In the genomic region with DNA sequence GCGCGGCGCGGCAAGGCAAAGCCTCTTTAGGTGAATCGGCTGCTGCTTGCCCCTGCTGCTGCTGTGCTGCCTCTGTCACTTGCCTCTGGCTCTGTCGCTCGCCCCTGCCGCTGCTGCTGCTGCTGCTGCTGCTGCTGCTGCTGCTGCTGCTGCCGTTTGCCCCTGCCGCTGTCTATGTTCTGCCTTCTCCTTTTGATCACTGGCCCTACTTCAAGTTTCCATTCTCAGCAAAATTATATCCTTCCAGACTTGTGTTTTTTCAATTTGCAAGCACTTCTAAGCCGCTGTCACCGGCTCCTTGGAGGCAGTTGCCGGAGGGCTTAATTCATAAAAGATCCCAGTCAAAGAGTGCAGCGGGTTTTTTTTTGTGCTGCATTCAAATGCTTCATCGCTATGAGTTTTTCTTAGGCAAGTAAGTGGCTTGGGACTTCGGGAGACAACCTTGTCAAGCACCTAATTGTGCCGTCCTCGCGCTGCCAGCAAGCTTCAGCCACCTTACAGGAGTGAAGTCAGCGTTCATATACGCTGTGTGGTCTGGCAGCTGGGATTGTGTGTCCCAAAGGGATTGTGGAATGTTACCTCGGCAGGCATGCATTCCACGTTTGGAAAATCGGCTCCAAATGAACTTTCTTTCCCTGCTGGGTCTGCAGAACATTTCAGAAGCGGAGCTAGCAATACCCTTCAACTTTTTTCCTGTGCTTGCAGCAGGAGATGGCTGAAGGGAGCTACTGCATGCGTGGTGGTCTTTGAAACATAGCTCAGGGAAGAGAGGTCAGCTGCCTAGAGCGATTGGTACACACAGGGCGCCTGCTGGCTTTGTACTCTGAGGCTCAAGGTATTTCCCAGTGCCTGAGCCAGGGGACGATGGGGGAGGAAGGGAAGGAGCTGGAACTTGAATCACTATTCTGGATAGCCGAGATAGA, we compare ENCODE assay signal across 8 mouse cellular contexts. TPM values are rescaled to one million over a fixed set of nuclear protein-coding genes. Genes with fewer than 3 reads are reported as not detected.
A peak's percentile ranks its signal among the peaks of the same experiment; 100 is the strongest.
DNase-seq lines count a peak whose midpoint lies in the region; ATAC-seq and TF ChIP-seq lines count a peak whose summit lies in the region.

No protein-coding gene starts in this region.

- H3K9me3 ChIP-seq in forebrain, embryonic 16.5 days (ENCODE audit: control insufficient read depth, low read length), result no peaks in the 10 kb centered on the region
- no peaks in the 10 kb centered on the region for H3K9me3 ChIP-seq in hindbrain, embryonic 12.5 days (replicated peaks)

- peak overlapping the region; percentile 49 for H3K9ac ChIP-seq in forebrain, embryonic 16.5 days (replicated peaks; ENCODE audit: low read depth, low read length)
- H3K9ac ChIP-seq in hindbrain, embryonic 12.5 days, result peak overlapping the region; percentile 50

- ATAC-seq in forebrain, embryonic 16.5 days, result peak; percentile 61
- ATAC-seq in hindbrain, embryonic 12.5 days (ENCODE audit: low FRiP score), result peak; percentile 49; the same call in 1 of the 2 replicates

- H3K4me2 ChIP-seq in forebrain, embryonic 16.5 days (ENCODE audit: low read length), result peak overlapping the region; percentile 74
- peak overlapping the region; percentile 81 for H3K4me2 ChIP-seq in hindbrain, embryonic 12.5 days (replicated peaks)

- H3K79me2 ChIP-seq in C2C12 (ENCODE audit: control insufficient read depth, insufficient read depth), result no peaks in the 10 kb centered on the region

- TF ChIP-seq CTCF in C2C12 (IDR thresholded peaks at IDR 0.05; ENCODE audit: control insufficient read depth, insufficient read depth, insufficient read length), result no peak

- H3ac ChIP-seq in C2C12 (ENCODE audit: control insufficient read depth, insufficient read length, low read depth), result peak overlapping the region; percentile 48

- H3K79me3 ChIP-seq in C2C12 (ENCODE audit: low read depth), result no peaks in the 10 kb centered on the region

- H3K4me1 ChIP-seq in forebrain, embryonic 16.5 days (replicated peaks; ENCODE audit: control insufficient read depth, insufficient read depth, low read length), result peaks cover 21% of the 10 kb centered on the region
- peaks cover 23% of the 10 kb centered on the region for H3K4me1 ChIP-seq in hindbrain, embryonic 12.5 days

- H3K27me3 ChIP-seq in C2C12 (ENCODE audit: control insufficient read depth, insufficient read depth, insufficient read length), result no peaks in the 10 kb centered on the region
- H3K27me3 ChIP-seq in forebrain, embryonic 16.5 days (replicated peaks; ENCODE audit: control insufficient read depth, insufficient read depth, low read length), result peaks cover 11% of the 10 kb centered on the region; the same call in 1 of the 2 replicates
- 0 out of 2 replicates have a peak, but pooled peaks cover 5% of the 10 kb centered on the region for H3K27me3 ChIP-seq in hindbrain, embryonic 12.5 days

- WGBS in forebrain, embryonic 16.5 days, result 1% methylated on average over 30 of the region's 30 CpGs
- WGBS in hindbrain, embryonic 12.5 days, result 3% methylated on average over 29 of the region's 30 CpGs

- H3K4me3 ChIP-seq in C2C12 (ENCODE audit: insufficient read depth, poor library complexity, severe bottlenecking), result peak overlapping the region; percentile 2
- H3K4me3 ChIP-seq in forebrain, embryonic 16.5 days (replicated peaks; ENCODE audit: low read length), result peak overlapping the region; percentile 44
- peak overlapping the region; percentile 40 for H3K4me3 ChIP-seq in hindbrain, embryonic 12.5 days

- DNase-seq in adrenal gland, adult 2 months, result peak; percentile 62
- DNase-seq in liver, result peak; percentile 25
- peak; percentile 76 for DNase-seq in neural tube, embryonic 10.5 days (ENCODE audit: extremely low spot score, low spot score)
- DNase-seq in left cerebral cortex, adult 11 months (ENCODE audit: low spot score), result no peak
- no peak for DNase-seq in urinary bladder, postnatal 25 days (ENCODE audit: low spot score)

- no peaks in the 10 kb centered on the region for H3K36me3 ChIP-seq in C2C12 (ENCODE audit: control insufficient read depth, insufficient read depth)
- H3K36me3 ChIP-seq in forebrain, embryonic 16.5 days (ENCODE audit: control insufficient read depth, insufficient read depth), result no peaks in the 10 kb centered on the region
- no peaks in the 10 kb centered on the region for H3K36me3 ChIP-seq in hindbrain, embryonic 12.5 days

- no peak overlapping the region for H3K27ac ChIP-seq in forebrain, embryonic 16.5 days (ENCODE audit: low read length)
- peak overlapping the region; percentile 48 for H3K27ac ChIP-seq in hindbrain, embryonic 12.5 days

TF ChIP-seq in C2C12, 6 proteins besides CTCF, POLR2A, EP300 and RAD21:
- TF ChIP-seq USF1 (IDR thresholded peaks at IDR 0.05; ENCODE audit: low read depth), result no peak
- no peak for TF ChIP-seq FOSL1 (IDR thresholded peaks at IDR 0.05; ENCODE audit: insufficient read depth, low read length, poor library complexity, severe bottlenecking)
- no peak for TF ChIP-seq CEBPB (IDR thresholded peaks at IDR 0.05; ENCODE audit: low read depth)
- peak; percentile 78 for TF ChIP-seq MAX (IDR thresholded peaks at IDR 0.05)
- peak; percentile 26 for TF ChIP-seq MYOD1 (IDR thresholded peaks at IDR 0.05; ENCODE audit: control insufficient read depth, insufficient read length, low read depth)
- TF ChIP-seq MYOG (IDR thresholded peaks at IDR 0.05; ENCODE audit: control insufficient read depth, extremely low read depth, insufficient read length), result no peak

RNA-seq across cellular contexts. Expression of gene Igf1, which starts 2.4 kb away (rescaled TPM):
- 0.05 TPM for polyA plus RNA-seq in C2C12 (2012; fragmentation: generic; extraction: Trizol)
- 10 to 100 TPM; 39.0 to 46.4 TPM for total RNA-seq in adrenal gland, adult 2 months (2021)
- polyA plus RNA-seq in adrenal gland, adult 2 months (2012; rRNA removed), result 23.7 and 31.9 TPM in 2 replicates
- 7.2 and 9.0 TPM in 2 replicates for polyA plus RNA-seq in forebrain, embryonic 16.5 days (2015; fragmentation: Nextera tagmentation; extraction: Ambion mirVana)
- 21.3 and 32.7 TPM in 2 replicates for polyA plus RNA-seq in hindbrain, embryonic 12.5 days (2016; fragmentation: Nextera tagmentation; extraction: Ambion mirVana)

Comparison
In these comparisons a context has a peak if more than half of its experiments do, and no peak if none do; other contexts are left out.
1. DNase-seq: peak in adrenal gland, adult 2 months (single experiment), liver (single experiment) and neural tube, embryonic 10.5 days (single experiment); none in left cerebral cortex, adult 11 months (single experiment) and urinary bladder, postnatal 25 days (single experiment).
2. Peak in every context shown above with its lines, with median percentiles within 50 percentile points of each other: H3K4me3 ChIP-seq.